Mouse (Mus musculus): Measurements from ENCODE around the gene Gm47841.

The Gm47841 gene

DNA sequence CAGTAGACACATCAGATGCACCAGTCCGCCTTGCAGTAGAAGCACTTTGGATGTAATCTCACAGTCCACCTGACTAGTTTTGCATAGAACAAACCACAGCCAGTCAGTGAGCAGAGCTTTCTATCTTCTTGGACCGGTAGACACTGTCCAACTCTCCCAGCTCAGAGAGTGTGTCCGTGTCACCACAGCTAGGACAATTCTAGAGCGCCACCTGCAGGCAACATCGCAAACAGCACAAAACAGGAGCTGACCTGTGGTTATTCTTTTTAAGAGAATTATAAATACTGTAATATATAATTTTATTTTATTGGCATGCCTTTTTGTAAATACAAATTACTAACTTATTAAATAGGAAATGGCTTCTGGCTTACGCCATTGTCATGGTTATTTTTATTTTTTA lies 4.6 kb downstream of the Gm47841 start:
- DNase-seq (ENCODE audit: low spot score in 2 of 2) = peak; percentile 36 to 73

DNA sequence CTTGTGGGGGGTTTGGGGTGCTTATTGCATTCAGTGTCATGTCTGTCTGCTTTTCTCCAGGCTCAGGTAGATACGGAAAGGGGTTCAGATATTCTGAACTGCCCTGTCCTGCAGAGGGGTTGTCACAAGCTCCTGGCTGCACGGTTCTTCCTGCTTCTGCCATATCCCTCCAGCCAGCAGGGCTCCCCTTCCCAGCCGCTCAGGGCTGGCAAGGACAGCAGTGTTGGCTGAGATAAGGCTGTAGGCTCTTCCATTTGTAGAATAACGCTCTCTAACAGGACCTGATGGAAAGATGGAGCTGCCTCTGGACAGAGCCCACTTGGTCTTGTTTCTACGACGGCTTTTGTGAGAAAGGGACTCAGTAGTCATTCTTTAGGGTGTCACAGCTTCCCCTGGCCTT lies 5.2 kb downstream of the Gm47841 start:
- no peak for DNase-seq (ENCODE audit: low spot score in 2 of 2)

DNA sequence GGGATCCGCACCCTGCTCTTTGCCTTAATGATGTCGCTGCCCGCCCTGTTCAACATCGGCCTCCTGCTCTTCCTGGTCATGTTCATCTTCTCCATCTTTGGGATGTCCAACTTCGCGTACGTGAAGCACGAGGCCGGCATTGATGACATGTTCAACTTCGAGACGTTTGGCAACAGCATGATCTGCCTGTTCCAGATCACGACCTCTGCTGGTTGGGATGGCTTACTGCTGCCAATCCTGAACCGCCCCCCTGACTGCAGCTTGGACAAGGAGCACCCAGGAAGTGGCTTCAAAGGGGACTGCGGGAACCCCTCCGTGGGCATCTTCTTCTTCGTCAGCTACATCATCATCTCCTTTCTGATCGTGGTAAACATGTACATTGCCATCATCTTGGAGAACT lies 7.5 kb downstream of the Gm47841 start:
- DNase-seq (ENCODE audit: low spot score in 2 of 2) = no peak

DNA sequence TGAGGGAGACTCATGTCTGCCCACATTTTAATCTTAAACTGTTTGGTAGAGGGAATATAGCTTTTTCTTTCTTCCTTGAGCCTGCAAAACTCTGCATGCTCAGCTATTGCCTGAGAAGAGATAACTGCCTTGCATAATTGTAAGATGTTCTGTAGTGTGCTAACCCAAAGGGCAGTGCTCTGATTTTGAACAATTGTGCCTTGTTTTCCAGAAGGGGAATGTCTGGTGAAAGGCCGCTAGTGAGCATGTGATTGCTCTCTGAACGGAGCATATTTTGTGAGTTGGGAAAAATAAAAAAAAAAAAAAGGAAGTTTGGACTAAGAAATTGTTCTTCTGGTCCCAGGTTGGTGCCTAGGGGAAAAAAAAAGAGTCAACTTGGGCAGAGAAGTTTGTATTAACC lies 18.2 kb downstream of the Gm47841 start:
- DNase-seq (ENCODE audit: low spot score in 2 of 2) = no peak

DNA sequence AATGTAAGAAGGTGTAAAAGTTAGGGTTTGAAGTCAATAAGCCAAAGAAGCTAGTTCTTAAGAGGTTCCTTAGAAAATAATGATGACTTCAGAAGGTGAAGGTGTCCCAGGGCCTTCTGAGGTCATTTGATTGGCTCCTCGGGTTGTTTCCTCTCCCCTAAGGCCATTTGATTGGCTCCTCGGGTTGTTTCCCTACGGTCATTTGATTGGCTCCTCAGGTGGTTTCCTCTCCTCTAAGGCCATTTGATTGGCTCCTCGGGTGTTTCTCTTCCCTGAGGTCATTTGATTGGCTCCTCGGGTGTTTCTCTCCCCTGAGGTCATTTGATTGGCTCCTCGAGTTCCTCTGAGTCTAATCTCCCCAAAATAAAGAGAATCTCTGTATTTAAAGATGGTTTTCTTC lies 35.8 kb downstream of the Gm47841 start:
- DNase-seq (ENCODE audit: low spot score in 2 of 2) = no peak

DNA sequence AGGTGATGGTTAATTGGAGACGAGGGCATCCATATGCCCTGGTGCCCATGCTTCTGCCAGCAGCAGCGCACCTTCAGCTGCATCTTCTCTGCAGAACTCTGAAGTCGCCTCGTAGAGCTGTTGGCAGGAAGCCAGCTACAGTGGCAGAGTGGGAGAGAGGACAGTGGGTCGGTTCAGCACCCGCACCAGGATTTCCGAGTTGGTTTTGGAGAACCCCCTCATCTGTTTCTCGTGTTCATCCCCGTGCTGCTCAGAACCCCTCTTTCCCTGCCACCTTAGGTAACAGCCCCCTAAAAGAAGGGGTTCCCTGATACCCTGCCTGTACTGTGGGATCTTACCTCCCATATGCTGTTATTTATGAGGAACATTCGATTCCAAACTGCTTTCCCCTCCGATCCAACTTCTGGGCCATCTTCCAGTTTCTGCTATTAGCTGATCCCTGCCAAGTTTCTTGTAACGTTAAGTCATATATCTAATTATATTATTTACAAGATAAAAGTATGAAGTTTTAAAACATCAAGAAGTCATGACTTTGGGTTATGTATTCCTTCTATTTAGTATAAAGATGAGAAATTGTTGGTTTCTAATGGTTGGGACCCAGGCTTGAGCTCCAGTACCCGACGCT lies 38.7 kb downstream of the Gm47841 start:
- DNase-seq (ENCODE audit: low spot score in 2 of 2) = no peak

DNA sequence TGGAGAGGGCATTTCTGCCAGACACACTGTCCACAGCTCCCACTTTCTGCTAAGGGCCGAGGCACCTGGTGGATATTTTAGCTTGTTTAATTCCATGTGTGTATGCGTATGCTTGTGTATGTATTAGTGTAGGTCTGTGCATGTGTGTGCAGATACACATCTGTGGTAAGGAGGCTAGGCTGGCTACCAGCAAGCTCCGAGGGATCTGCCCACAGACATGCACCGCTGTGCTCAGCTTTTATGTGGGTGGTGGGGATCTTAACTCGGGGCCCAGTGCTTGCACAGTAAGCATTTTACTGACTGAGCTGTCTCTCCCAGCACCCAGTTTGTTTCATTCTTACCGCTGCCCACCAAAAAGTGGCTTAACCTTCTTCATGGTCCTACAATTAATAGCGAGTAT lies 40.0 kb downstream of the Gm47841 start:
- no peak for DNase-seq (ENCODE audit: low spot score in 2 of 2)

DNA sequence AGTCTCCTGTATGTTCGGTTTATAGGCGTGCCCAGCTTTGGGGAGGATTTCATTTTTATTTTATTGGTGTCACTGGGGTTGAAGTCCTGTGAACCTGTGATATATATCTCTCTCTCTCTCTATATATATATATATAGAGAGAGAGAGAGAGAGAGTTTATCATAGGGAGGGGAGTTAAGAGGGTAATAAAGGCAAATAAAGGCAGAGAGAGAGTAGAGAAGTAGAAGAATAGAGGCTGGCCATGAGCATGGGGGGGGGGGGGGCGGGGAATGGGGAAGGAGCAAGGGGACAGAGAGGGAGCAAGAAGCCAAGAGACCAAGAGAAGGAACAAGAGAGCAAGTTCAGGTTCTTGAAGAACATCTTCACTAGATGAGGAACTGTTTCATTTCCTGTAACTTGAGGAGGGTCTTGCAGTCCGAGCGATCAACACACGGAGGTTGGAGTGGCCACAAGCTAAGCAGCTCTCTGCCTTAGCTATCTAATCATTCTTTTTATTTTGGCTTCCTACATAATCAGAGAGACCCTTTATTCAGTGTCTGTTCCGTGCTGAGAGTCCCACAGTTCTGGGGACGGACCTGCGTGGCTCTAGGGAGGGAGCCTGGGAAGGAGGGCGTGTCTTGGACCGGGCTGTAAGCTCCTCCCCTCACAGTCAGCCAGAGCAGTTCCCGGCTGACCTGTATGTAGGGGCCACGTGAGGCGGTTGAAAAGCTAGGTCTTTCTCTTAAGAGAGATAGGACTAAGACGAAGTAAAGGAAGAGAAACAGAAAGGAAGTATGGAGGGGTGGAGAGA lies 40.8 kb downstream of the Gm47841 start:
- DNase-seq (ENCODE audit: low spot score in 2 of 2) = no peak

DNA sequence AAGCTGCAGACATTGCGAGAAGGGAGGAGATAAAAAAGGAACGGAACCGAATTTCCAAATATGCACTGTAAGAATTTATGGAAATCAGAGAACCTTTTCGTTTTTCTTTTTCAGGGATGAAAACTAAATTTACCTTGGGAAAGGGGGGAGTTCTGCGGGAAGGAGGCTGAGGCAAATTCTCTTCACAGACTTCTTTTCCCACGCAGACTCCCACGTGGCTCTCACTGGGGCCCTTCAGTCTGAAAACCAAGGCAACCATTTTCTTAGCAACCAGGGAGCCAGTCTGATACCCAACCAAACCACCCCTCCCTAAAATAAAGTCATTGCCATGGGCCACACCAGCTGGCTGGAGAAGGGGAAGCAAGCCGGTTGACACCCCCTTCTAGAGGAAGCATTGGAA lies 41.5 kb downstream of the Gm47841 start:
- DNase-seq (ENCODE audit: low spot score in 2 of 2) = no peak

DNA sequence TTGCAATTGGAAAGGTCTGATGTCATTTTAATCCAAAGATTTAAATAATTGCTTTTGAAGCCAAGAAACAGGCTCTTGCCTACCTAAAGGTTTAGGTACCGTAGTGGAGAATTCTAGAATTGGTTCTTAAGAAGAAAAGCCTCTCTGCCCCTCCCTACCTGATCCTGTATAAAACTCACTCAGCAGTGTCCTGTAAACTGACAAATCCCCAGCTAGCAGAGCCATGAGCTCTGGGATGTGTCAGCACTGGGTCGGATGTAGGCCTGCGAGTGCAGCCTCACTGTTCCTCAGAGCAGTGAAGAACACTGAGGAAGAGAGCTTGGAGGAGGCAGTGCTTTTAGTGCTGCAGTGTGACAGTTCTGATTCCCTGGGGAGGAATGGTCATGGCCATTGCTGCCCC lies 42.7 kb downstream of the Gm47841 start:
- DNase-seq (ENCODE audit: low spot score in 2 of 2) = no peak

DNA sequence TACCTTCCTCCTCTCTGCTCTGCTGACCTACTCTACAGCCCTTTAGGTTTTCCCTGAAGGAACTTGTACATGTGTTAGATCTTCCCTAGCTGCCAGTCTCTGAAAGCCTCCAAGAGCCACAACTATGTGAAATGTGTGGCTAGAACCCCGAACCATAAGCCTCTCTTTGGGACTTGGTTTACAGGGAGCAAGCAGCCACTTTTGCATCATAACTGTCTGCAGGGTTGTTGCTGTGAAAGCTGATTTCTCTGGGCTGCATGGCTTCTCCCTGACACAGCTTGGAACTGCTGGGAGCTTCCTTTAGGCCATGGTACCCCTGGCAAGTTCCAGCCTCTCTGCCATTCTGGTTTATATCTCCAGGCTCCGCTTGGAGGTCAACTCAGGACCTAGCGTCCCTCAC lies 44.7 kb downstream of the Gm47841 start:
- no peak for DNase-seq (ENCODE audit: low spot score in 2 of 2)

DNA sequence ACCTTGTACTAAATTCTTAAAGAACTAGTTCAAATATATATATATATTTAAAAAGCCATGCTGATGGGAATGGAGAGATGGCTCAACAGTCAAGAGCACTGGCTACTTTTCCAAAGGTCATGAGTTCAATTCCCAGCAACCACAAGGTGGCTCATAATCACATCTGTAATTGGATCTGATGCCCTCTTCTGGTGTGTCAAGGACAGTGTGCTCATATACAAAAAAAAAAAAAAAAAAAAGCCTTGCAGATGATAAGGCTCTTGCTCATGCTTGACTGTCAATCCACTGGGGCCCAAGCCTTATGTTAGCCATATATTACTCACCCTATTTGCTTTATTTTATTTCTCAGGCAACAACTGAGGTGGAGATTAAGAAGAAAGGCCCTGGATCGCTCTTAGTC lies 45.5 kb downstream of the Gm47841 start:
- no peak for DNase-seq (ENCODE audit: low spot score in 2 of 2)

DNA sequence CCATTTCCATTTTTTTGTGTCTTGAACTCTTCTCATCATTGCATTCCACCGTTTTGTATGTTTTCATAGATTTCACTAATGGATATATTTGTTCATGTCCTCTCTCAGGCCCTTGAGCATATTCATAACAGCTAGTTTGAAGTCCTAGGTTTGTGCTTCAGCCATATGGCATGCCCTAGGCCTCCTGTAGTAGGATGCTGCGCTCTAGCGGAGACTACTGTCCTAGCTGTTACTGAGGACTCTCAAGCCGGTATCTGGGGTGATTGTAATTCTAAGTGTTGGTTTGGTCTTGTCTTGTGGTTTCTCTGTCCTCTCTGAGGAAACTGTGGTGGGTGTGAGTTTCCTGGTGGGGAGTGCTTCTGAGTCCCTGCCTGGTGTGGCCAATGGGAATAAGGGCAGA lies 50.1 kb downstream of the Gm47841 start:
- no peak for DNase-seq (ENCODE audit: low spot score in 2 of 2)

All from spleen, postnatal 4 days (tissue).